Mouse (Mus musculus) gastrocnemius, adult 8-10 months (tissue): Measurements from ENCODE around the gene Atp2a2. TPM values are rescaled to one million over a fixed set of nuclear protein-coding genes. Genes with fewer than 3 reads are reported as not detected.
"Not testable (repeated sequence)": the region's sequence is repeated elsewhere in the genome, so short reads cannot be mapped to it uniquely, and the experiment has no call there.

Experiments used
- DNase-seq, 2 experiments: peaks; one replicate each; pipeline ENCODE4 v3.0.0; 2022; ENCODE audit warnings: low spot score in 2 of 2
- total RNA-seq, 4 experiments: library from RNA; stranded (reverse); gene quantifications; 2 replicates each; pipeline ENCODE4 v1.2.4; 2022

Atp2a2 gene
- total RNA-seq, 4 experiments from 2014 or later, result 412 to 549 (median 488) TPM

GRCm38 (mm10) chr5:122454442-122454841 lies 47.6 kb downstream of the Atp2a2 start:
- no peak for DNase-seq

- no peak for DNase-seq
Observed at GRCm38 (mm10) chr5:122453188-122453587, 48.8 kb downstream of the Atp2a2 start.

- no peak for DNase-seq
Observed at GRCm38 (mm10) chr5:122452194-122452593, 49.8 kb downstream of the Atp2a2 start.

- no peak for DNase-seq
Observed at GRCm38 (mm10) chr5:122451324-122451723, 50.7 kb downstream of the Atp2a2 start.

GRCm38 (mm10) chr5:122450913-122451317 lies 51.1 kb downstream of the Atp2a2 start:
- no peak for DNase-seq

GRCm38 (mm10) chr5:122449946-122450345 lies 52.1 kb downstream of the Atp2a2 start:
- no peak for DNase-seq

GRCm38 (mm10) chr5:122448869-122449268 lies 53.2 kb downstream of the Atp2a2 start:
- no peak for DNase-seq

GRCm38 (mm10) chr5:122447857-122448256 lies 54.2 kb downstream of the Atp2a2 start:
- DNase-seq, result no peak

GRCm38 (mm10) chr5:122445051-122445610 lies 56.9 kb downstream of the Atp2a2 start:
- DNase-seq, result no peak

GRCm38 (mm10) chr5:122444492-122444891 lies 57.5 kb downstream of the Atp2a2 start:
- DNase-seq, result no peak

GRCm38 (mm10) chr5:122440095-122440630 lies 61.9 kb downstream of the Atp2a2 start:
- DNase-seq, result no peak

GRCm38 (mm10) chr5:122439400-122440094 lies 62.5 kb downstream of the Atp2a2 start:
- no peak for DNase-seq

GRCm38 (mm10) chr5:122434541-122434940 lies 67.5 kb downstream of the Atp2a2 start:
- no peak for DNase-seq

- no peak for DNase-seq
Observed at GRCm38 (mm10) chr5:122431221-122431620, 70.8 kb downstream of the Atp2a2 start.

- no peak for DNase-seq
Observed at GRCm38 (mm10) chr5:122430036-122430775, 71.8 kb downstream of the Atp2a2 start.

- DNase-seq, result no peak
Observed at GRCm38 (mm10) chr5:122425550-122425949, 76.5 kb downstream of the Atp2a2 start.

GRCm38 (mm10) chr5:122423083-122423482 lies 78.9 kb downstream of the Atp2a2 start:
- DNase-seq, result no peak

- DNase-seq, result peak; percentile 76 to 83
Observed at GRCm38 (mm10) chr5:122422071-122422964, 79.7 kb downstream of the Atp2a2 start.

- DNase-seq, result no peak
Observed at GRCm38 (mm10) chr5:122421271-122422068, 80.6 kb downstream of the Atp2a2 start, which contains the start of gene Anapc7. TSS of gene Anapc7 (plus strand) at chr5:122421693.

GRCm38 (mm10) chr5:122420676-122421075 lies 81.3 kb downstream of the Atp2a2 start:
- DNase-seq, result not testable (repeated sequence)
